Mouse (Mus musculus): ENCODE measurements around the gene Card9. TPM values are rescaled to one million over a fixed set of nuclear protein-coding genes. Genes with fewer than 3 reads are reported as not detected.

Card9 gene
- total RNA-seq, 4 experiments from 2014 or later, result 1.6 to 3.9 (median 3.0) TPM

GRCm38 (mm10) chr2:26363481-26363880, 2.8 kb upstream of the Card9 start:
- DNase-seq (ENCODE audit: low spot score in 2 of 2), result no peak

- DNase-seq (ENCODE audit: low spot score in 2 of 2), result no peak
These were observed 2.3 kb upstream of the Card9 start for GRCm38 (mm10) chr2:26362991-26363390.

GRCm38 (mm10) chr2:26359983-26360382, 735 bp downstream of the Card9 start:
- DNase-seq (ENCODE audit: low spot score in 2 of 2), result no peak

- no peak for DNase-seq (ENCODE audit: low spot score in 2 of 2)
These were observed 1.9 kb downstream of the Card9 start for GRCm38 (mm10) chr2:26358667-26359320.

GRCm38 (mm10) chr2:26357484-26357883, 3.2 kb downstream of the Card9 start:
- no peak for DNase-seq (ENCODE audit: low spot score in 2 of 2)

GRCm38 (mm10) chr2:26356678-26357077, 4.0 kb downstream of the Card9 start:
- DNase-seq (ENCODE audit: low spot score in 2 of 2), result no peak

- no peak for DNase-seq (ENCODE audit: low spot score in 2 of 2)
These were observed 4.5 kb downstream of the Card9 start for GRCm38 (mm10) chr2:26356231-26356630.

GRCm38 (mm10) chr2:26354401-26354800, 6.3 kb downstream of the Card9 start:
- no peak for DNase-seq (ENCODE audit: low spot score in 2 of 2)

GRCm38 (mm10) chr2:26353066-26353980, 7.4 kb downstream of the Card9 start:
- DNase-seq (ENCODE audit: low spot score in 2 of 2), result no peak

- no peak for DNase-seq (ENCODE audit: low spot score in 2 of 2)
These were observed 8.3 kb downstream of the Card9 start for GRCm38 (mm10) chr2:26352291-26352910.

GRCm38 (mm10) chr2:26351358-26352290, 9.1 kb downstream of the Card9 start, which contains the start of gene Dnlz:
Gene Dnlz, minus strand, starts transcription at chr2:26352110.
- peak; percentile 89 to 90 for DNase-seq (ENCODE audit: low spot score in 2 of 2)

- no peak for DNase-seq (ENCODE audit: low spot score in 2 of 2)
These were observed 12.5 kb downstream of the Card9 start for GRCm38 (mm10) chr2:26348241-26348640.

- no peak for DNase-seq (ENCODE audit: low spot score in 2 of 2)
These were observed 17.9 kb downstream of the Card9 start for GRCm38 (mm10) chr2:26342609-26343490.

GRCm38 (mm10) chr2:26342044-26342443, 18.7 kb downstream of the Card9 start:
- DNase-seq (ENCODE audit: low spot score in 2 of 2), result peak; percentile 64 to 91

GRCm38 (mm10) chr2:26341510-26341981, 19.2 kb downstream of the Card9 start:
- peak; percentile 52 to 66 for DNase-seq (ENCODE audit: low spot score in 2 of 2)

- no peak for DNase-seq (ENCODE audit: low spot score in 2 of 2)
These were observed 21.5 kb downstream of the Card9 start for GRCm38 (mm10) chr2:26339204-26339551.

GRCm38 (mm10) chr2:26338302-26339203, 22.2 kb downstream of the Card9 start:
- no peak for DNase-seq (ENCODE audit: low spot score in 2 of 2)

GRCm38 (mm10) chr2:26330702-26331101, 30.0 kb downstream of the Card9 start:
- no peak for DNase-seq (ENCODE audit: low spot score in 2 of 2)

- no peak for DNase-seq (ENCODE audit: low spot score in 2 of 2)
These were observed 30.7 kb downstream of the Card9 start for GRCm38 (mm10) chr2:26330056-26330468.

All from left cerebral cortex, adult 8-10 months (tissue).